Mouse (Mus musculus): Measurements from ENCODE around the gene Mxd1. TPM values are rescaled to one million over a fixed set of nuclear protein-coding genes. Genes with fewer than 3 reads are reported as not detected.

Gene Mxd1
- polyA plus RNA-seq (2015; fragmentation: Nextera tagmentation; extraction: Ambion mirVana) = 26.3 and 27.9 TPM in 2 replicates

DNA sequence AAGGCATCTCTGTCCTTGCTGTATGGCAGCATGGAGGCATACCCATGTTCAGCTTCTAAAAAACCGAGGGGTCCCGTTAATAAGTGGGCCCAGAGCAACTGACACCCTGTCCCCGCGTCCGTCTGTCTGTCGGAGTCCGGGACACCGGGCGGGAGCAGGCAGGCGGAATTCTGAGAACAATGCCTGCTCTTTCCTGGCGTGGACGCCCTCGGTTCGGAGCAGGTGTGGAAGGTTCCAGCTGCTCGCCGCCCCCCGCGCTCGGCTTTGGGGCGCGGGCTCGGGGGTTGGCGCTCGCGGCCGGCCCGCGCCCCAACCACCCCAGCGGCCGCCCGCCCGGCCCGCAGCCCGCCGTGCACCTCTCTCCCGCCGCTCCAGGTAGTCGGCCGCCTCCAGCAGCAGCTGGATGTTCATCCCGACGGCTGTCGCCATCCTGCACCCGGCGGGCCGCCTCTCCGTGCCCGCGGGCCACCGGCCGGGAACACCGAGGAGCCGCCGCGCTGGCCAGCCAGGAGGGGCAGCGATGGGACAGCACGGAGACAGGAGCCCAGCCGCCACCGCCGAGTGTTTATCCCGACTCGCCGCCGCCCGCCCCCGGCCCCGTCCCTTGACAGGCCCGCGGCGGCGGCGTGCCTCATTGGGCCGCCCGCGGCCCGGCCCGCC lies at the start of gene Mxd1:
Gene Mxd1 (minus strand): TSS at position 582 of the 660 bp plus-strand sequence.
- ATAC-seq = peak; percentile 98; the same call in 1 of the 2 replicates
- Histone ChIP-seq H3K36me3 (peaks cover 38% of the 10 kb centered on the region), H3K4me2 (replicated peaks) (peak within 1 kb of the TSS; percentile 84), H3K9me3 (no peaks in the 10 kb centered on the region), H3K9ac (replicated peaks) (peak within 1 kb of the TSS; percentile 93), H3K4me1 (replicated peaks) (peaks cover 34% of the 10 kb centered on the region), H3K4me3 (replicated peaks) (peak within 1 kb of the TSS; percentile 94), H3K27me3 (no peaks in the 10 kb centered on the region), H3K27ac (peak within 1 kb of the TSS; percentile 70)
- WGBS = under 1% methylated on average over 43 of the region's 76 CpGs

DNA sequence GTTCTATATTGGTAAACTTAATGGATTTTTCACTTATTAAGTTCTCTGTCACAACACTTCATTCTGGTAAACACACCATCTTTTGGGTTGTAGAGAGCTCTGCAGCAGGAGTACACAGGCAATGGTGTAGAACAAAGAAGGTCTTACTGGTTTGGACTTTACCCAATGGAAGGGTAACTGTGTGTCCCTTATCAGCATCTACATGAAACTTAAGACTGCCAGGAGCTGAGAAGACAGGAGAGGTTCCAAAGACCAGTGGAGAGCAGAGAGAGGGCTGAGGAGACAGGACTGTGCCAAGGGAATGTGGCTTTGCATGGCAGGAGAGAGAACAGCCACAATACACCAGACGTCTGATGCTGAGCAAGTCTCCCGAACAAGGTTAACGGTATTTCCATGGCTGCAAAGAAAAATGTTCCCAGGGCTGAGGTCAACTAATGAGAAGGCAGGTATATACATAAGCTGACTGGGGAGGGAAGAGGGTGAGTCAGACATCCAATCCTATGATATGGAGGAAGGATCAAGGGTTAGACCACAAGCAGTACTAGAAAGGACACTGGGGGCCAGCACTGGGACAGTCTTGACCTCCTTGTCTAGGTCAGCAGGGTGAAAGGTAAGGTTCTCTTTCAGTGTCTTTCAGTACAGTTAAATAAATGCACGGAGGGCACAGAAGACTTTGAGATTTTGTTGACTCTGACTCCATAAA lies 39.3 kb upstream of the Mxd1 start:
- Histone ChIP-seq H3K36me3 (peaks cover 71% of the 10 kb centered on the region), H3K9me3 (no peaks in the 10 kb centered on the region), H3K4me1 (replicated peaks) (no peaks in the 10 kb centered on the region), H3K4me3 (replicated peaks) (no peak overlapping the region), H3K4me2 (replicated peaks) (no peak overlapping the region), H3K9ac (replicated peaks) (no peak overlapping the region), H3K27me3 (no peaks in the 10 kb centered on the region), H3K27ac (no peak overlapping the region)
- WGBS = 91% methylated on average over 4 of the region's 4 CpGs
- no peak for ATAC-seq

DNA sequence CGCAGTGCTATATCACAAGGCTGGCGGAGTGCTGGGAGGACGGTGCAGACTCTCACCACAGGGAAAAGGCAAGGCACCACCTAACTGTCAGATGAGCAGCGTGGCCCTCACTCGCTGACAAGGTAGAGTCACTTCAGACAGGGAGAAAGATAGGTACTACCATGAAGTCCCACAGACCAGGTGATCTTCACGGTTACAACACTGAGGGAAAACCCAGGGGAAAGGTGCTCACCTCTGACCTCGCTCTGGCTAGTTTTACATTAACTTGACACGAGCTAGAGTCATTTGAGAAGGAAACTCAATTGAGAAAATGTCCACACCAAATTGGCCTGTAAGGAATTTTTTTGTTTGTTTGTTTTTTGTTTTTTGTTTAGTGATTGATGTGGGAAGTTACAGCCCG lies 33.6 kb upstream of the Mxd1 start:
- 95% methylated on average over 9 of the region's 9 CpGs for WGBS
- peaks cover 91% of the 10 kb centered on the region for H3K36me3 ChIP-seq
- H3K27ac ChIP-seq = no peak overlapping the region
- no peak overlapping the region for H3K9ac ChIP-seq (replicated peaks)
- H3K4me3 ChIP-seq (replicated peaks) = no peak overlapping the region
- no peaks in the 10 kb centered on the region for H3K9me3 ChIP-seq
- no peaks in the 10 kb centered on the region for H3K27me3 ChIP-seq
- no peaks in the 10 kb centered on the region for H3K4me1 ChIP-seq (replicated peaks)
- H3K4me2 ChIP-seq (replicated peaks) = no peak overlapping the region
- no peak for ATAC-seq

DNA sequence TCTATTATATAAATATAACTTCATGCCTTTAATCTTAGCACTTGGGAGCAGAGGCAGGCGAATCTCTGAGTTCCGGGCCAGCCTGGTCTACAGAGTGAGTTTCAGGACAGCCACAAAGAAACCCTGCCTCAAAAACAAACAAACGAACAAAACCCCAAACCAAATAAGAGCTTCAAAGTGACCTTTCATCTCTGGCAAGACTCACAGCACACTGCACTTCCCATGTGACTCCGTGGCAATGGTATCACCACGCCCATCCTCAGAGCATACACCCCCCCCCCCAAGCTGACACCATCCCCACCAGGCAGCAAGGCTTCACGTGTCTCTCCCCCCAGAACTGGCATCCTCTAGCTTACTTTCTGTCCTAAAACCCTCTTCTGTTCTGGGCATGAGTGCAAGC lies 28.9 kb upstream of the Mxd1 start:
- Histone ChIP-seq H3K36me3 (peaks cover 84% of the 10 kb centered on the region), H3K4me2 (replicated peaks) (no peak overlapping the region), H3K9ac (replicated peaks) (no peak overlapping the region), H3K27me3 (no peaks in the 10 kb centered on the region), H3K27ac (no peak overlapping the region), H3K4me3 (replicated peaks) (no peak overlapping the region), H3K4me1 (replicated peaks) (no peaks in the 10 kb centered on the region), H3K9me3 (no peaks in the 10 kb centered on the region)
- WGBS = 84% methylated on average over 6 of the region's 6 CpGs
- ATAC-seq = no peak

DNA sequence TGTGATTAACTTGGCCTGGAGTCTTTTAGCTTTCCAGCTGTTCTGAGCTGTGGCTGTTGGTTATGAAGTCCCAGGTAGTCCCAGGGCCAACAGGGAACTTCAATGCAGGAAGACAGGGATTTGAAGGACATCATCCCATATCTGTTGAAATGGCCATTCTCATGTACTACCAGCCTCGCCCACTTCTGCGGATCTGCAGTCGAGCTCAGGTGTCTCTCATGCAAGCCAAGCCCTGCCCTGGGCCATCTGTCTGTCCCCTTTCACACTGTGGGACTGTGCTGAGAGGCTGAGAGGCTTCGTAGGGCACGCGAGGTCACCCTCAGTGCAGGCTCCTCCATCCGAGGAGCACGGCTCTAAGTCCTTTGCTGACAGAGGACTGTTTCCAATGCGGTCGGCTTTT lies 27.3 kb upstream of the Mxd1 start:
- ATAC-seq = no peak
- Histone ChIP-seq H3K36me3 (peaks cover 77% of the 10 kb centered on the region), H3K4me3 (replicated peaks) (no peak overlapping the region), H3K27me3 (no peaks in the 10 kb centered on the region), H3K27ac (no peak overlapping the region), H3K9ac (replicated peaks) (no peak overlapping the region), H3K4me1 (replicated peaks) (no peaks in the 10 kb centered on the region), H3K4me2 (replicated peaks) (no peak overlapping the region), H3K9me3 (no peaks in the 10 kb centered on the region)
- 85% methylated on average over 10 of the region's 10 CpGs for WGBS

DNA sequence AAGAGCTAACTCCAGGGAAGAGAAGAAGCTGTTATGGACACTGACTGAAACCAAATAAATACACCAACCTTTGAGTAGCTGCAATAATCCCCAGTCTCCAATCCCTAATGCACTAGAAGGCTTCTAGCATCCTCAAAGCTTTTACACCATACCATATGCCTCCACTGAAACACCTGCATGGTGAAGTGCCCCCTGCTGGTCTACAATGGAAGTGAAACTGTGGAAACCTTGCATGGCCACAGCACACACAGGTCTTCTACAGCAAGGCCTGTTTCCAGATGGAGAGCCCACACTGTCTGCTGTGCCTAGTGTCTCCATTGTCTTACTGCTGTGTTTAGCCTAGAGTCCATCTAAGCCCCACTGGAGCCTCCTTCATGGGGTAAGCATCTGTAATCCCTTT lies 25.5 kb upstream of the Mxd1 start:
- Histone ChIP-seq H3K27me3 (no peaks in the 10 kb centered on the region), H3K4me2 (replicated peaks) (no peak overlapping the region), H3K36me3 (peaks cover 76% of the 10 kb centered on the region), H3K9me3 (no peaks in the 10 kb centered on the region), H3K9ac (replicated peaks) (no peak overlapping the region), H3K4me1 (replicated peaks) (no peaks in the 10 kb centered on the region), H3K27ac (no peak overlapping the region), H3K4me3 (replicated peaks) (no peak overlapping the region)
- ATAC-seq = no peak

DNA sequence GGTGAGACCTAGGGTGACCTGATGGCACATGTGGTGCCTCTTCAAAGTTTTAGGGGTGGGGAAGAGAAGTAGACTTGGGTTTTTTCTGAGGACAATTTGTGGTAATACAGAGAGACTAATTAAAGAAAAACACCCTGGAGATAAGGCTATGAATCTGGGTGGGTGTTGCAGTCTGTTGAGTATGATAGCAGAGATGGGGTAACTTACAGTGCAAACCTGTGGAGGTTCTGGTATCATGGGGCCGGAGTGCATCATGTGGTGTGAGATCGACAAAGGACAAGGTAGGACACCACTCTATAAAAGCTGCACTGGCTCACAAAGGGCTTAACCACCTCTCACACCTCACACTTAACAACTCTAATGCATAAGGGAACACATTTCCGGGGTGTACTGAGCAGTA lies 20.7 kb upstream of the Mxd1 start:
- no peak overlapping the region for H3K9ac ChIP-seq (replicated peaks)
- H3K9me3 ChIP-seq = no peaks in the 10 kb centered on the region
- no peak overlapping the region for H3K4me3 ChIP-seq (replicated peaks)
- ATAC-seq = no peak
- H3K4me2 ChIP-seq (replicated peaks) = no peak overlapping the region
- peaks cover 54% of the 10 kb centered on the region for H3K36me3 ChIP-seq
- WGBS = 93% methylated on average over 3 of the region's 3 CpGs
- no peak overlapping the region for H3K27ac ChIP-seq
- H3K4me1 ChIP-seq (replicated peaks) = peaks cover 3% of the 10 kb centered on the region; the same call in 1 of the 2 replicates
- H3K27me3 ChIP-seq = no peaks in the 10 kb centered on the region

DNA sequence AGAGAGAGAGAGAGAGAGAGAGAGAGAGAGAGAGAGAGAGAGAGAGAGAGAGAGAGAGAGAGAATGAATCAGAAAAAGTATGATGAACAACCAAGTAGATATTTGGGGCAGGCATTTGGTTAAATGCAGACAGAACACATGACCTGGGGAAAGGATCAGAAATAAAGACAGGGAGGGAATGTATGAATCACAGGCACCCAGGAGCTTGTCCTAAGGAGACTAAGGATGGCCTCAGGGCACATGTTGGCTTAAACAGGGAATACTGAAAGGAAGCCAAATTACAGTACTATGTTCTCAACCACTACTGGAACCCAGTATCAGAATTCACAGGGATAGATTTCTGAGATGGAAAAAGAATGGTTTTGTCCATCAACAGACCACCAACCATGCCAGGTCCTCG lies 18.0 kb upstream of the Mxd1 start:
- WGBS = 67% methylated on average over 1 of the region's 1 CpGs
- H3K9ac ChIP-seq (replicated peaks) = 0 out of 2 replicates have a peak overlapping the region, but pooled peaks have one; percentile 10
- H3K36me3 ChIP-seq = peaks cover 43% of the 10 kb centered on the region
- H3K27me3 ChIP-seq = no peaks in the 10 kb centered on the region
- peaks cover 13% of the 10 kb centered on the region for H3K4me1 ChIP-seq (replicated peaks)
- H3K4me2 ChIP-seq (replicated peaks) = no peak overlapping the region
- no peak overlapping the region for H3K27ac ChIP-seq
- H3K9me3 ChIP-seq = no peaks in the 10 kb centered on the region
- no peak overlapping the region for H3K4me3 ChIP-seq (replicated peaks)
- no peak for ATAC-seq

DNA sequence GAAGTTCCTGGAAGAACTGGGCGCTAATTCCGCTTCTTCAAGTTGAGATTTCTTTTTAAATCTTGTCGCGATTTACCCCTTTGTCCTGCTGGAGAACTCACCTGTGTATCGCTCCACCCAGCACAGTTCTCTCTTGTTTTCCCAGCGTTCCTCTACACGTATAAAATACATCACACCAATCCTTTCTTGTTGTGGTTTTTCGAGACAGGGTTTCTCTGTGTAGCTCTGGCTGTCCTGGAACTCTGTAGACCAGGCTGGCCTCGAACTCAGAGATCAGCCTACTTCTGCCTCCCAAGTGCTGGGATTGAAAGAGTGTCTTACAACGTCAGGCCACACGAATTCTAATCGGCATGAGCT lies 15.7 kb upstream of the Mxd1 start:
- H3K9ac ChIP-seq (replicated peaks) = peak overlapping the region; percentile 94
- no peaks in the 10 kb centered on the region for H3K9me3 ChIP-seq
- peaks cover 44% of the 10 kb centered on the region for H3K36me3 ChIP-seq
- WGBS = 36% methylated on average over 12 of the region's 12 CpGs
- H3K4me2 ChIP-seq (replicated peaks) = peak overlapping the region; percentile 89
- H3K27me3 ChIP-seq = no peaks in the 10 kb centered on the region
- H3K4me1 ChIP-seq (replicated peaks) = peaks cover 13% of the 10 kb centered on the region
- no peak overlapping the region for H3K27ac ChIP-seq
- ATAC-seq = peak; percentile 67; the same call in 1 of the 2 replicates
- H3K4me3 ChIP-seq (replicated peaks) = peak overlapping the region; percentile 95

DNA sequence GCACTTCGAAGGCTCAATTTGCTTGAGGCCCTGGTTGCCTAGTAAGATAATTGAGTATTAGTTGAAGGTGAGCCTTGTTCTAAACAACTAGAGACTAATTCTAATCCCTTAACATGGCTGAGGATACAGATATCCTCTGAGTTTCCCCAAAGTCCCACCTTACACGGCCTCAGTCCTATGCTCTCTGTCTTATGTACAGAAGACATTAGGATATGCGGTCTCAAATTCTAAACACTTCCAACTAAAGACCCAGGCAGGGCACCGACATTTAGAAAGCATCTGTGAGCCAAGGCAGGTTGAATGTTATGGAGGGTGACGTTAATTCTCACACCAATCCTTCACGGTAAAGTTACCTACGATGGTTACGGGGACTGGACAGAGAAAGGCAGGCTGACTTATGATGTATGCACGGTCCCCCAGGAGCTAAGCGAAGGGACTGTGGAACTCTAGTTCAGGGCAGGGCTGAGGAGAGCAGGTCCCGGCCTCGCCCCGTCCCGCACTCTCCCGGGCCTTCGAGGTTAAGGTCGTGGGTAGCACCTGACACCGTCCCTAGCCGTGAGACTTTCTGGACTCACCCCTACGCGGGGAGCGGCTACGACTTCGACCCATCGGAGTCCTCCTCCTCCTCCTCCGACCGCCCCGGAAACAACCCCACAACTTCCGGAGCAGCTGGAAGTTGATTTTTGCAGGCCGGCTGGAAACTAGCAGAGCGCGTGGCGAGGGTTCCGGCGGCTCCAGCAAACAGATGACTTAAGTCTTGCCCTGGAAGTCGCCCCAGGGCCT lies 15.1 kb upstream of the Mxd1 start, which contains the start of gene Snrnp27:
Gene Snrnp27 (minus strand): TSS at position 651 of the 783 bp plus-strand sequence.
- H3K36me3 ChIP-seq = peaks cover 44% of the 10 kb centered on the region
- peak; percentile 95 for ATAC-seq

DNA sequence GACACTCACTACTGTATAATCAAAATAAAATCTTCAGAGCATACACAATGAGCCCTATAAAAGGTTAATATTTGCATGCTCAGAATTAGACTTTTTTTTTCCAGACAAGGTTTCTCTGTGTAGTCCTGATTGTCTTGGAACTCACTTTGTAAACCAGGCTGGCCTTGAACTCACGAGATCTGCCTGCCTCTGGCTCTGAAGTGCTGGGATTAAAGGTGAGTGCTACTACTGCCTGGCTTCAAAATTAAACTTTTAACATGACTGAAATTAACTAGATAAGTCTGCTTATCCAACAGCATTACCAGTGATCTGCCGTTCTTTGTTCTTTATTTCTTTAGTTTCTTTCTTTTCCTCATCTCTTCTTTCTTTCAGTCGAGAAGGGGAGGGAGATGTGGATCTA lies 12.3 kb upstream of the Mxd1 start:
- Histone ChIP-seq H3K4me2 (replicated peaks) (no peak overlapping the region), H3K36me3 (peaks cover 60% of the 10 kb centered on the region), H3K9ac (replicated peaks) (no peak overlapping the region), H3K9me3 (no peaks in the 10 kb centered on the region), H3K4me1 (replicated peaks) (peaks cover 13% of the 10 kb centered on the region), H3K27ac (no peak overlapping the region), H3K27me3 (no peaks in the 10 kb centered on the region), H3K4me3 (replicated peaks) (no peak overlapping the region)
- WGBS = 89% methylated on average over 3 of the region's 3 CpGs
- no peak for ATAC-seq

More for the DNA sequence above, 15.1 kb upstream of the Mxd1 start, which contains the start of gene Snrnp27:
- peak within 1 kb of the TSS; percentile 94 for H3K9ac ChIP-seq (replicated peaks)
- no peaks in the 10 kb centered on the region for H3K9me3 ChIP-seq
- WGBS = 3% methylated on average over 36 of the region's 36 CpGs
- peak within 1 kb of the TSS; percentile 95 for H3K4me3 ChIP-seq (replicated peaks)
- H3K4me2 ChIP-seq (replicated peaks) = peak within 1 kb of the TSS; percentile 89
- peaks cover 13% of the 10 kb centered on the region for H3K4me1 ChIP-seq (replicated peaks)
- peak within 1 kb of the TSS; percentile 25; the same call in 1 of the 2 replicates for H3K27ac ChIP-seq
- H3K27me3 ChIP-seq = no peaks in the 10 kb centered on the region

DNA sequence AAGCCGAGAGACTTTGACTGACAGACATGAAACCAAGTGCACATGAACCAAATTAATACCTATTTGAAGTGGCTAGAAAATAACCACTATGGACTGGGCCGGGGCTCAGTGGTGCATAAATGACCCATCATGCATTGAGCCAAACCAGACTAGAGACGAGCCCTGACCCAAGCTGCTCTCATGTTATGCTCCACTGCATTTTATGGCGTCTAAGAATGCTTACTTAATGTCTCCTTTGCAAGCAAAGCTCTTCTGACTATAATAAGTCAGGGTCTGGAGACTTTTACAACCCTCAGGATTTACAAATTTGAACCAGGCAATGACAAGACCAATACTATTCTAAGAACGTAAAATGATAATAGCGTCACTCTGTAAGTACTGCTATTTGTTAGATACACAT lies 9.4 kb upstream of the Mxd1 start:
- ATAC-seq = no peak
- Histone ChIP-seq H3K4me2 (replicated peaks) (no peak overlapping the region), H3K4me3 (replicated peaks) (no peak overlapping the region), H3K36me3 (peaks cover 88% of the 10 kb centered on the region), H3K9me3 (no peaks in the 10 kb centered on the region), H3K27ac (no peak overlapping the region), H3K4me1 (replicated peaks) (peaks cover 2% of the 10 kb centered on the region), H3K27me3 (no peaks in the 10 kb centered on the region), H3K9ac (replicated peaks) (no peak overlapping the region)
- 77% methylated on average over 6 of the region's 6 CpGs for WGBS

Measured in midbrain, embryonic 13.5 days (tissue).